Mouse (Mus musculus) T-helper 1 cell (primary cell): Measurements from ENCODE around the gene Pik3r2.

Experiments
- in situ Hi-C: fragments of 300-600 bp; cut with MboI, MseI; formaldehyde crosslinking; loops from one replicate; pipeline ENCODE4 v1.15.1; 2025; ENCODE audit warnings: high pct_unique_total_duplicates

Gene Pik3r2

GRCm38 (mm10) chr8:70757523-70758307, 18.8 kb downstream of the Pik3r2 start:
- in situ Hi-C loops, result no loop called here

- in situ Hi-C loops, result no loop called here
Observed at GRCm38 (mm10) chr8:70756476-70757040, 20.0 kb downstream of the Pik3r2 start.

GRCm38 (mm10) chr8:70755661-70756475, 20.6 kb downstream of the Pik3r2 start:
- in situ Hi-C loops, result no loop called here

- in situ Hi-C loops, result no loop called here
Observed at GRCm38 (mm10) chr8:70754871-70755660, 21.4 kb downstream of the Pik3r2 start.

- in situ Hi-C loops, result no loop called here
Observed at GRCm38 (mm10) chr8:70754043-70754870, 22.3 kb downstream of the Pik3r2 start, which contains the start of gene Rab3a. Gene Rab3a, plus strand, starts transcription at chr8:70754679.

GRCm38 (mm10) chr8:70753151-70753550, 23.4 kb downstream of the Pik3r2 start:
- in situ Hi-C loops, result no loop called here

- in situ Hi-C loops, result no loop called here
Observed at GRCm38 (mm10) chr8:70752000-70752764, 24.3 kb downstream of the Pik3r2 start.

GRCm38 (mm10) chr8:70750128-70750680, 26.3 kb downstream of the Pik3r2 start:
- in situ Hi-C loops, result no loop called here

GRCm38 (mm10) chr8:70749097-70749674, 27.3 kb downstream of the Pik3r2 start:
- in situ Hi-C loops, result no loop called here

- in situ Hi-C loops, result no loop called here
Observed at GRCm38 (mm10) chr8:70748246-70749096, 28.0 kb downstream of the Pik3r2 start.

- in situ Hi-C loops, result no loop called here
Observed at GRCm38 (mm10) chr8:70747211-70747890, 29.2 kb downstream of the Pik3r2 start.

- in situ Hi-C loops, result no loop called here
Observed at GRCm38 (mm10) chr8:70746676-70747075, 29.8 kb downstream of the Pik3r2 start.

- in situ Hi-C loops, result no loop called here
Observed at GRCm38 (mm10) chr8:70745691-70746220, 30.8 kb downstream of the Pik3r2 start.

GRCm38 (mm10) chr8:70744806-70745205, 31.7 kb downstream of the Pik3r2 start:
- in situ Hi-C loops, result no loop called here

GRCm38 (mm10) chr8:70743656-70744590, 32.6 kb downstream of the Pik3r2 start:
- in situ Hi-C loops, result no loop called here

- in situ Hi-C loops, result no loop called here
Observed at GRCm38 (mm10) chr8:70742981-70743655, 33.4 kb downstream of the Pik3r2 start.
